Mouse (Mus musculus) myocyte (in vitro differentiated cells): Measurements from ENCODE around the gene Olfr686.

ENCODE experiments used
- CEBPB ChIP-seq: IDR thresholded peaks from 2 replicates; pipeline ENCODE4 v1.6.1; 2011; ENCODE audit warnings: mild to moderate bottlenecking, moderate library complexity; ENCODE audit not compliant: poor library complexity, insufficient read depth, severe bottlenecking
- E2F4 ChIP-seq: IDR thresholded peaks from one replicate; pipeline ENCODE4 v1.6.1; 2011; ENCODE audit warnings: mild to moderate bottlenecking, control low read depth, moderate library complexity; ENCODE audit not compliant: insufficient read depth
- MAX ChIP-seq: IDR thresholded peaks from one replicate; pipeline ENCODE4 v1.6.1; 2011; ENCODE audit warnings: low read depth, mild to moderate bottlenecking, control low read depth
- MYOD1 ChIP-seq, 3 experiments: IDR thresholded peaks; one replicate each; pipeline ENCODE4 v1.6.1; 2011; ENCODE audit warnings: control low read depth in 2 of 3, low read depth in 2 of 3, mild to moderate bottlenecking in 2 of 3, moderate library complexity in 1 of 3; ENCODE audit not compliant: insufficient read length in 2 of 3, control insufficient read depth in 1 of 3
- MYOG ChIP-seq, 3 experiments: IDR thresholded peaks; one replicate each; pipeline ENCODE4 v1.6.1; 2011; ENCODE audit warnings: control low read depth in 2 of 3, low read depth in 2 of 3, mild to moderate bottlenecking in 2 of 3; ENCODE audit not compliant: insufficient read length in 2 of 3, control insufficient read depth in 1 of 3, insufficient read depth in 1 of 3
- POLR2A ChIP-seq: IDR thresholded peaks from one replicate; pipeline ENCODE4 v1.6.1; 2011; ENCODE audit warnings: low read depth, mild to moderate bottlenecking, control low read depth, moderate library complexity; ENCODE audit not compliant: insufficient read length
- POLR2AphosphoS2 ChIP-seq: IDR thresholded peaks from one replicate; pipeline ENCODE4 v1.6.1; 2011; ENCODE audit warnings: low read depth, control low read depth; ENCODE audit not compliant: insufficient read length
- SRF ChIP-seq: IDR thresholded peaks from one replicate; pipeline ENCODE4 v1.6.1; 2011; ENCODE audit warnings: low read depth; ENCODE audit not compliant: control insufficient read depth, insufficient read length
- TCF12 ChIP-seq: IDR thresholded peaks from one replicate; pipeline ENCODE4 v1.6.1; 2011; ENCODE audit warnings: mild to moderate bottlenecking, control low read depth; ENCODE audit not compliant: poor library complexity, insufficient read depth, severe bottlenecking
- TCF3 ChIP-seq: IDR thresholded peaks from one replicate; pipeline ENCODE4 v1.6.1; 2011; ENCODE audit warnings: low read depth, control low read depth; ENCODE audit not compliant: insufficient read length
- USF1 ChIP-seq: IDR thresholded peaks from one replicate; pipeline ENCODE4 v1.6.1; 2011; ENCODE audit warnings: low read depth, mild to moderate bottlenecking, control low read depth, moderate library complexity

- no peak for TF ChIP-seq POLR2AphosphoS2
- no peak for TF ChIP-seq MYOD1 (IDR thresholded peaks at IDR 0.05; ENCODE audit: control insufficient read depth in 1 of 3, insufficient read length in 2 of 3, low read depth in 2 of 3)
- TF ChIP-seq POLR2A = no peak
- no peak for TF ChIP-seq USF1
- no peak for TF ChIP-seq CEBPB
- TF ChIP-seq TCF12 = no peak
- TF ChIP-seq TCF3 = no peak
- no peak for TF ChIP-seq MAX
- TF ChIP-seq E2F4 = no peak
- TF ChIP-seq SRF = no peak
- TF ChIP-seq MYOG (IDR thresholded peaks at IDR 0.05; ENCODE audit: control insufficient read depth in 1 of 3, insufficient read depth in 1 of 3, insufficient read length in 2 of 3, low read depth in 2 of 3) = no peak
These were observed 19.4 kb upstream of the Olfr686 start for GRCm38 (mm10) chr7:105226703-105227102.
